Mouse (Mus musculus) ES-Bruce4 (cell line): Measurements from ENCODE around the gene Smg1. TPM values are rescaled to one million over a fixed set of nuclear protein-coding genes. Genes with fewer than 3 reads are reported as not detected.

Experiments used
- H3K27ac ChIP-seq: 2 replicates; pipeline ENCODE4 v1.5.1; 2012; ENCODE audit warnings: low read length, inconsistent platforms; ENCODE audit not compliant: insufficient read depth
- H3K27me3 ChIP-seq: 2 replicates; pipeline ENCODE4 v1.6.1; 2012; ENCODE audit warnings: mild to moderate bottlenecking, low read length, inconsistent platforms; ENCODE audit not compliant: control insufficient read depth, poor library complexity, insufficient read depth, severe bottlenecking
- H3K36me3 ChIP-seq: 2 replicates; pipeline ENCODE4 v1.6.1; 2012; ENCODE audit warnings: inconsistent platforms, mild to moderate bottlenecking, low read length, moderate library complexity; ENCODE audit not compliant: control insufficient read depth, poor library complexity, insufficient read depth, severe bottlenecking
- H3K4me1 ChIP-seq: one replicate; pipeline ENCODE4 v1.8.1; 2011; ENCODE audit warnings: low read length; ENCODE audit not compliant: control insufficient read depth, insufficient read depth
- H3K4me3 ChIP-seq: 2 replicates; pipeline ENCODE4 v1.5.1; 2011; ENCODE audit warnings: low read depth, mild to moderate bottlenecking, low read length
- H3K9ac ChIP-seq: 2 replicates; pipeline ENCODE4 v1.6.1; 2012; ENCODE audit warnings: low read depth, mild to moderate bottlenecking, inconsistent platforms; ENCODE audit not compliant: poor library complexity, severe bottlenecking
- H3K9me3 ChIP-seq: replicated peaks from 2 replicates; pipeline ENCODE4 v1.6.1; 2012; ENCODE audit warnings: mild to moderate bottlenecking, low read length, inconsistent platforms; ENCODE audit not compliant: control insufficient read depth, poor library complexity, insufficient read depth, severe bottlenecking
- CTCF ChIP-seq: IDR thresholded peaks from one replicate; pipeline ENCODE4 v1.8.1; 2011; ENCODE audit warnings: low read depth, low read length
- EP300 ChIP-seq: IDR thresholded peaks from 2 replicates; pipeline ENCODE4 v1.6.1; 2011; ENCODE audit warnings: low read depth, low read length; ENCODE audit not compliant: insufficient read depth
- POLR2A ChIP-seq: IDR thresholded peaks from one replicate; pipeline ENCODE4 v1.8.1; 2011; ENCODE audit warnings: low read length; ENCODE audit not compliant: insufficient read depth
- polyA plus RNA-seq: library from polyadenylated mRNA; stranded (reverse); fragments of >200 nt; gene quantifications from 2 replicates; pipeline ENCODE4 v1.2.4, GENCODE M21; 2011; ENCODE audit warnings: low read depth; ENCODE audit not compliant: missing spikeins, insufficient read depth, insufficient read length

Smg1 gene
- polyA plus RNA-seq, 1 experiment = 90.8 TPM

GRCm38 (mm10) chr7:118160121-118160520, 83.3 kb downstream of the Smg1 start:
- Histone ChIP-seq H3K27me3 (no peaks in the 10 kb centered on the region), H3K4me3 (no peak overlapping the region), H3K9me3 (no peaks in the 10 kb centered on the region), H3K9ac (no peak overlapping the region), H3K4me1 (peaks cover 2% of the 10 kb centered on the region), H3K27ac (no peak overlapping the region), H3K36me3 (peaks cover 38% of the 10 kb centered on the region)
- TF ChIP-seq CTCF (no peak), POLR2A (no peak), EP300 (no peak)

GRCm38 (mm10) chr7:118156461-118156860, 87.0 kb downstream of the Smg1 start:
- peaks cover 58% of the 10 kb centered on the region for H3K36me3 ChIP-seq
- H3K9ac ChIP-seq = no peak overlapping the region

GRCm38 (mm10) chr7:118154150-118154549, 89.3 kb downstream of the Smg1 start:
- Histone ChIP-seq H3K9ac (no peak overlapping the region), H3K9me3 (no peaks in the 10 kb centered on the region), H3K27me3 (no peaks in the 10 kb centered on the region), H3K4me1 (no peaks in the 10 kb centered on the region), H3K27ac (no peak overlapping the region), H3K36me3 (peaks cover 54% of the 10 kb centered on the region), H3K4me3 (no peak overlapping the region)
- TF ChIP-seq POLR2A (no peak), CTCF (no peak)

More at GRCm38 (mm10) chr7:118156461-118156860, 87.0 kb downstream of the Smg1 start:
- H3K4me1 ChIP-seq = no peaks in the 10 kb centered on the region
- H3K27me3 ChIP-seq = no peaks in the 10 kb centered on the region
- H3K9me3 ChIP-seq = no peaks in the 10 kb centered on the region
- no peak overlapping the region for H3K27ac ChIP-seq
- TF ChIP-seq EP300 (no peak), POLR2A (no peak), CTCF (no peak)
- no peak overlapping the region for H3K4me3 ChIP-seq

GRCm38 (mm10) chr7:118143602-118144001, 99.9 kb downstream of the Smg1 start:
- no peak for TF ChIP-seq POLR2A
- TF ChIP-seq EP300 = no peak
- Histone ChIP-seq H3K36me3 (peaks cover 66% of the 10 kb centered on the region), H3K27me3 (no peaks in the 10 kb centered on the region), H3K9me3 (peaks cover 18% of the 10 kb centered on the region), H3K27ac (no peak overlapping the region), H3K4me3 (no peak overlapping the region), H3K9ac (no peak overlapping the region), H3K4me1 (no peaks in the 10 kb centered on the region)

- Histone ChIP-seq H3K4me1 (no peaks in the 10 kb centered on the region), H3K27ac (no peak overlapping the region), H3K4me3 (no peak overlapping the region), H3K27me3 (no peaks in the 10 kb centered on the region), H3K9me3 (peaks cover 18% of the 10 kb centered on the region), H3K9ac (no peak overlapping the region), H3K36me3 (peaks cover 64% of the 10 kb centered on the region)
- TF ChIP-seq POLR2A = no peak
- no peak for TF ChIP-seq EP300
- no peak for TF ChIP-seq CTCF
Measured at GRCm38 (mm10) chr7:118143123-118143522, 100.3 kb downstream of the Smg1 start.

- H3K9ac ChIP-seq = no peak overlapping the region
- TF ChIP-seq CTCF (no peak), POLR2A (no peak), EP300 (no peak)
- peaks cover 66% of the 10 kb centered on the region for H3K36me3 ChIP-seq
- H3K4me3 ChIP-seq = no peak overlapping the region
- no peak overlapping the region for H3K27ac ChIP-seq
- H3K27me3 ChIP-seq = no peaks in the 10 kb centered on the region
- no peaks in the 10 kb centered on the region for H3K4me1 ChIP-seq
- peaks cover 10% of the 10 kb centered on the region for H3K9me3 ChIP-seq
Measured at GRCm38 (mm10) chr7:118141271-118141670, 102.2 kb downstream of the Smg1 start.
